Mouse (Mus musculus) erythroblast, embryonic 14.5 days (primary cell): ENCODE data around the gene Rasgef1b. TPM values are rescaled to one million over a fixed set of nuclear protein-coding genes. Genes with fewer than 3 reads are reported as not detected.

Source experiments
- H3K27me3 ChIP-seq: 2 replicates; pipeline ENCODE4 v1.6.1; 2012; ENCODE audit warnings: inconsistent platforms; ENCODE audit not compliant: control insufficient read depth
- H3K36me3 ChIP-seq: 2 replicates; pipeline ENCODE4 v1.6.1; 2012; ENCODE audit warnings: mild to moderate bottlenecking, inconsistent platforms; ENCODE audit not compliant: control insufficient read depth
- H3K4me1 ChIP-seq: 2 replicates; pipeline ENCODE4 v1.6.1; 2012; ENCODE audit warnings: inconsistent platforms; ENCODE audit not compliant: control insufficient read depth
- H3K4me3 ChIP-seq: replicated peaks from 2 replicates; pipeline ENCODE3; 2012; ENCODE audit warnings: moderate library complexity, mild to moderate bottlenecking, inconsistent platforms
- H3K9me3 ChIP-seq: 2 replicates; pipeline ENCODE4 v1.6.1; 2012; ENCODE audit warnings: low read length, inconsistent platforms, mixed read lengths; ENCODE audit not compliant: control insufficient read depth
- GATA1 ChIP-seq: IDR thresholded peaks from 2 replicates; pipeline ENCODE4 v1.6.1; 2012; ENCODE audit warnings: low read length, inconsistent platforms, mixed read lengths
- TAL1 ChIP-seq: IDR thresholded peaks from 3 replicates; pipeline ENCODE4 v1.6.1; 2012; ENCODE audit warnings: low read length, inconsistent platforms, mixed read lengths
- polyA plus RNA-seq: library from polyadenylated mRNA; stranded (reverse); fragments of >175 nt; gene quantifications from 2 replicates; pipeline ENCODE4 v1.2.3, GENCODE M21; 2012

Rasgef1b gene
- polyA plus RNA-seq, 1 experiment, result 0.04 TPM

DNA sequence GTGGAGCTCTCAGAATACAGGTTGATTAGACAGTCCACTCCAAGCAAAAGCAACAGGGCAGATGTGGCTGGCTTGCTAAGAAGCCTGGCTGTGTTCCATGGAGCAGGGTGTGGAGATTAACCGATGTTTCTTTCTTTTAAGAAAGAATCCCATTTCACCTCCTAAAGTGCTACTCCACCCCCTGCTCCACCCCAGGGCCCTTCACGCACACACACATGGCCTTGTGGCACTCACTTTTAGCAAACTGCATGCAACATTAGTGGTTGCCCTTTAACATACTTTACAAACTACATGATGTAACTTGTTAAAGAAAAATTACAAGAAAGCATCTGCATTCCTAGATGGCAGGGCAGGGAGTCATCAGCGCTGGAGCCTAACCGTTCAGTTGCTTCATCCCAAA, 378.8 kb downstream of the Rasgef1b start:
- TF ChIP-seq TAL1 (no peak), GATA1 (no peak)
- no peak overlapping the region for H3K4me3 ChIP-seq

GRCm38 (mm10) chr5:99348257-99348849, 380.5 kb downstream of the Rasgef1b start:
- Histone ChIP-seq H3K9me3 (no peaks in the 10 kb centered on the region), H3K27me3 (no peaks in the 10 kb centered on the region), H3K4me3 (no peak overlapping the region), H3K36me3 (no peaks in the 10 kb centered on the region), H3K4me1 (no peaks in the 10 kb centered on the region)
- no peak for TF ChIP-seq GATA1
- no peak for TF ChIP-seq TAL1

More for the DNA sequence above, 378.8 kb downstream of the Rasgef1b start:
- no peaks in the 10 kb centered on the region for H3K36me3 ChIP-seq
- no peaks in the 10 kb centered on the region for H3K4me1 ChIP-seq
- no peaks in the 10 kb centered on the region for H3K27me3 ChIP-seq
- no peaks in the 10 kb centered on the region for H3K9me3 ChIP-seq

DNA sequence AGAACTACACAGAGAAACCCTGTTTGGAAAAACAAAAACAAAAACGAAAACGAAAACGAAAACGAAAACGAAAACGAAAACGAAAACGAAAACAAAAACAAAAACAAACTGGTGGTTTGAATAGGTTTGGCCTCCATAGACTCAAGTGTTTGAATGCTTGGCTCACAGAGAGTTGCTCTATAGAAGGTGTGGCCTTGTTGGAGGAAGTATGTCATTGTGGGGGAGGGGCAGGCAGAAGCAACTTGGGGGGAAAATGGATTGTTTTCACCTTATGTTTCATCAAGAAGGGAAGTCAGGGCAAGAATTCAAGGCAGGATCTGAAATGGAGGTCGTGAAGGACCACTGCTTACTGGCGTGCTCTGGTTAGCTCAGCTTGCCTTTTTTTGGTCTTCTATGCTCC, 386.3 kb downstream of the Rasgef1b start:
- no peak for TF ChIP-seq TAL1
- TF ChIP-seq GATA1, result no peak
- H3K36me3 ChIP-seq, result no peaks in the 10 kb centered on the region
- H3K9me3 ChIP-seq, result no peaks in the 10 kb centered on the region
- H3K27me3 ChIP-seq, result no peaks in the 10 kb centered on the region
- peaks cover 2% of the 10 kb centered on the region; the same call in 1 of the 2 replicates for H3K4me1 ChIP-seq
- no peak overlapping the region for H3K4me3 ChIP-seq

- no peak overlapping the region for H3K4me3 ChIP-seq
- no peaks in the 10 kb centered on the region for H3K9me3 ChIP-seq
- TF ChIP-seq GATA1 (no peak), TAL1 (no peak)
- H3K27me3 ChIP-seq, result no peaks in the 10 kb centered on the region
- H3K36me3 ChIP-seq, result no peaks in the 10 kb centered on the region
- H3K4me1 ChIP-seq, result peaks cover 2% of the 10 kb centered on the region; the same call in 1 of the 2 replicates
Observed at GRCm38 (mm10) chr5:99340311-99340989, 388.4 kb downstream of the Rasgef1b start.

DNA sequence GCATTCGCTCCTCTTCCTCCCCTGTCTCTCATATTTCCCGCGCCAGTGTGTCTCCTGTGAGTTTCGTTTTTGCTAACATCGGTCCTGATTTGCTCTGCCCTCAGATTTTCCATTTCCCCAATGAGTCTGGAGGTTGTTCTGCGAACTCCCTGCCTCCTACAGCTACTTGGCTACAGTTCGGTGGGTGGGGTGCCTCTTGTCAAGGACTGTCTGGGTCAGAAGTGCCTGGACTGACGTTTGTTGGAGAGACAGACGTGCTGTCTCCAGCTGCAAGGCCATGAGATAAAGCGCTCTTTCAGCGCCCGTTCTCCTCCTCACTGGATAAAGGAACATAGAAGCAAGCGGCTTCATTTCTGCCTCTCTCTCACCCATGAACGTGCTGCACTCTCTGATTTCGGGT, 389.1 kb downstream of the Rasgef1b start:
- H3K4me1 ChIP-seq, result peaks cover 2% of the 10 kb centered on the region; the same call in 1 of the 2 replicates
- no peaks in the 10 kb centered on the region for H3K27me3 ChIP-seq
- no peak overlapping the region for H3K4me3 ChIP-seq
- H3K9me3 ChIP-seq, result no peaks in the 10 kb centered on the region
- TF ChIP-seq TAL1 (no peak), GATA1 (no peak)
- H3K36me3 ChIP-seq, result no peaks in the 10 kb centered on the region

DNA sequence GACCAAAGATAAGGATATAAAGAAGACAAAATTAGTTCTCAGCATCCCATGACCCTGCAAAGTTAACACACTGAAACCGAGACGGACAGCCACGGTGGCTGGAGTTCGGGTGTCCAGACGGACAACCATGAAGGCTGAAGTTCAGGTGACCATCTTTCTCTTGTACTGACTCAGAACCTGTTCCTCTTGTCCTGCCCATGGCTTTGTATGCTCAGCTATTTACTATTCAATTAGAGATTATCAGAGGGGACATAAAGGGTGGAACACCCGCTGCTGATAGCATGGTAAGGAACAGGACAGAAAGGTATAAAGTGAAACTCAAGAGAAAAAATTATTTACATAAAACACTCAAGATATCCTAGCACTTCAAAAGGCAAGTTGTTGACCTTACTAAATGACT, 390.0 kb downstream of the Rasgef1b start:
- Histone ChIP-seq H3K4me1 (peaks cover 2% of the 10 kb centered on the region; the same call in 1 of the 2 replicates), H3K27me3 (no peaks in the 10 kb centered on the region), H3K9me3 (no peaks in the 10 kb centered on the region), H3K36me3 (no peaks in the 10 kb centered on the region), H3K4me3 (no peak overlapping the region)
- TF ChIP-seq GATA1, result no peak
- TF ChIP-seq TAL1, result no peak

GRCm38 (mm10) chr5:99336427-99336826, 392.4 kb downstream of the Rasgef1b start:
- Histone ChIP-seq H3K27me3 (no peaks in the 10 kb centered on the region), H3K4me3 (no peak overlapping the region), H3K36me3 (no peaks in the 10 kb centered on the region), H3K4me1 (peaks cover 2% of the 10 kb centered on the region; the same call in 1 of the 2 replicates), H3K9me3 (no peaks in the 10 kb centered on the region)
- TF ChIP-seq TAL1 (no peak), GATA1 (no peak)

GRCm38 (mm10) chr5:99334017-99334416, 394.8 kb downstream of the Rasgef1b start:
- Histone ChIP-seq H3K27me3 (peaks cover 2% of the 10 kb centered on the region; the same call in 1 of the 2 replicates), H3K4me1 (no peaks in the 10 kb centered on the region; the same call in 1 of the 2 replicates), H3K4me3 (no peak overlapping the region), H3K9me3 (peaks cover 3% of the 10 kb centered on the region; the same call in 1 of the 2 replicates), H3K36me3 (no peaks in the 10 kb centered on the region)
- TF ChIP-seq GATA1 (no peak), TAL1 (no peak)

- Histone ChIP-seq H3K4me1 (no peaks in the 10 kb centered on the region; the same call in 1 of the 2 replicates), H3K36me3 (no peaks in the 10 kb centered on the region)
Observed at GRCm38 (mm10) chr5:99332021-99332420, 396.8 kb downstream of the Rasgef1b start.

More at GRCm38 (mm10) chr5:99332021-99332420, 396.8 kb downstream of the Rasgef1b start:
- Histone ChIP-seq H3K4me3 (no peak overlapping the region), H3K27me3 (peaks cover 2% of the 10 kb centered on the region; the same call in 1 of the 2 replicates), H3K9me3 (peaks cover 3% of the 10 kb centered on the region; the same call in 1 of the 2 replicates)
- TF ChIP-seq GATA1, result no peak
- TF ChIP-seq TAL1, result no peak
